Mouse (Mus musculus) olfactory bulb, adult 2 months (tissue): Measurements from ENCODE around the gene Colca2.

Experiments
- CTCF ChIP-seq: fragments of 200-500 bp; IDR thresholded peaks from 2 replicates; pipeline ENCODE4 v1.5.1; 2012; ENCODE audit warnings: low read depth, mild to moderate bottlenecking, low read length, moderate library complexity; ENCODE audit not compliant: insufficient read depth
- POLR2A ChIP-seq: fragments of 200-500 bp; IDR thresholded peaks from 2 replicates; pipeline ENCODE4 v1.6.1; 2012; ENCODE audit warnings: mild to moderate bottlenecking, low read depth, low read length, moderate library complexity; ENCODE audit not compliant: insufficient read depth

GRCm38 (mm10) chr9:51272102-51272501 is 6.3 kb downstream of the Colca2 start:
- no peak for TF ChIP-seq POLR2A
- no peak for TF ChIP-seq CTCF
